In the genomic region with DNA sequence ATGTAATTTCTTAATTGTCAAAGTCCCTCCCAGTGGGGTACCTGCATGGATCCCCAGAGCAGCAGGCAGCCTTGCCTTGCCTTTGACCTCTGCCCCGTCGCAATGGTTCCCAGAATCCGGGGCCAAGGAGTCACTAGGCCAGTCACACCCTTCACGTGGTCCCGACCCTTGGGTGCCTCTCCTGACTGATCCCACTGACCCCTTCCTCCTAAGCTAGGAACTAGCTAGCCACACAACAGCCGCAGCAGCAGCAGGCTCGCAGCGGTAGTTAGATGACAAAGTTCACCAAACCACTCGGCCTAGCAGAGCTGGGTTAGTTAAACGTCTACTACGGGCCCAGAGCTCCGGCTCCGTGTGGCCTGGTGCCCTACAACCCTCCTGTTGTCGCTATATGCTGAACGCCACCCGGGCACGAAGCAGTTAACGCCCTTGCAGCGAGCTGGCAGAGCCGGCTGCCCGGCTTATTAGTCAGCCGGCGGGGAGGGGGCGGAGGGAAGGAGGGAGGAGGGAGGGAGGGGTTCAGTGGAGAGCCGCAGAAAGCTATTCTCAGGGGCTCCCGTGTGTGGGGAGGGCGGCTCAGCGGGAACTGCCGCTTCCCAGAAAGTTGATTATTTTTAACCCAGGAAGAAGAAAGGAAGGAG, we compare ENCODE assay signal across 8 mouse cellular contexts.
DNase-seq lines count a peak whose midpoint lies in the region; ATAC-seq lines count a peak whose summit lies in the region.

No protein-coding gene starts in this region.

- intact Hi-C loops in heart, postnatal 10 days (cut with DNase I) = loop anchor here (2.0 to 5.0 kb wide), 2 partner anchors 60 to 117 kb away; no protein-coding TSS in a partner anchor

- peaks cover 78% of the 10 kb centered on the region for H3K4me1 ChIP-seq in forebrain, embryonic 13.5 days
- peaks cover 26% of the 10 kb centered on the region for H3K4me1 ChIP-seq in liver, embryonic 16.5 days (ENCODE audit: control insufficient read depth, low read depth, low read length)
- H3K4me1 ChIP-seq in neural tube, embryonic 13.5 days (replicated peaks) = peaks cover 77% of the 10 kb centered on the region

- peak overlapping the region; percentile 100 for H3K27ac ChIP-seq in forebrain, embryonic 13.5 days
- H3K27ac ChIP-seq in liver, embryonic 16.5 days (ENCODE audit: low read length) = peak overlapping the region; percentile 70
- H3K27ac ChIP-seq in neural tube, embryonic 13.5 days (replicated peaks) = peak overlapping the region; percentile 100

- no peaks in the 10 kb centered on the region for H3K36me3 ChIP-seq in forebrain, embryonic 13.5 days (ENCODE audit: poor library complexity, severe bottlenecking)
- no peaks in the 10 kb centered on the region for H3K36me3 ChIP-seq in liver, embryonic 16.5 days (ENCODE audit: control insufficient read depth, insufficient read depth)
- H3K36me3 ChIP-seq in neural tube, embryonic 13.5 days = no peaks in the 10 kb centered on the region

- WGBS in forebrain, embryonic 13.5 days = under 1% methylated on average over 28 of the region's 29 CpGs
- WGBS in liver, embryonic 16.5 days (ENCODE audit: insufficient replicate concordance) = under 1% methylated on average over 29 of the region's 29 CpGs
- WGBS in neural tube, embryonic 13.5 days = under 1% methylated on average over 29 of the region's 29 CpGs

- peak overlapping the region; percentile 31 for H3K4me3 ChIP-seq in forebrain, embryonic 13.5 days
- H3K4me3 ChIP-seq in liver, embryonic 16.5 days (ENCODE audit: low read depth, low read length) = peak overlapping the region; percentile 9
- H3K4me3 ChIP-seq in neural tube, embryonic 13.5 days = peak overlapping the region; percentile 22

- peak overlapping the region; percentile 83 for H3K9ac ChIP-seq in forebrain, embryonic 13.5 days
- H3K9ac ChIP-seq in liver, embryonic 16.5 days (ENCODE audit: low read depth, low read length) = peak overlapping the region; percentile 12; the same call in 1 of the 2 replicates
- H3K9ac ChIP-seq in neural tube, embryonic 13.5 days = peak overlapping the region; percentile 74

- peak; percentile 52 for ATAC-seq in forebrain, embryonic 13.5 days
- peak; percentile 65 for ATAC-seq in liver, embryonic 16.5 days (ENCODE audit: low read depth)
- ATAC-seq in neural tube, embryonic 13.5 days (ENCODE audit: low read depth) = peak; percentile 61

- H3K27me3 ChIP-seq in forebrain, embryonic 13.5 days = no peaks in the 10 kb centered on the region
- peaks cover 29% of the 10 kb centered on the region for H3K27me3 ChIP-seq in liver, embryonic 16.5 days (ENCODE audit: control insufficient read depth, insufficient read depth, low read depth, low read length)
- no peaks in the 10 kb centered on the region for H3K27me3 ChIP-seq in neural tube, embryonic 13.5 days

- no peaks in the 10 kb centered on the region for H3K9me3 ChIP-seq in forebrain, embryonic 13.5 days (replicated peaks)
- no peaks in the 10 kb centered on the region for H3K9me3 ChIP-seq in liver, embryonic 16.5 days (replicated peaks; ENCODE audit: control insufficient read depth, low read length)
- no peaks in the 10 kb centered on the region for H3K9me3 ChIP-seq in neural tube, embryonic 13.5 days

- peak overlapping the region; percentile 72 for H3K4me2 ChIP-seq in forebrain, embryonic 13.5 days
- peak overlapping the region; percentile 51 for H3K4me2 ChIP-seq in liver, embryonic 16.5 days (ENCODE audit: low read depth, low read length)
- peak overlapping the region; percentile 62 for H3K4me2 ChIP-seq in neural tube, embryonic 13.5 days

- DNase-seq in ES-CJ7 (ENCODE audit: low read depth, low spot score) = peak; percentile 52
- DNase-seq in c-Kit-positive CD71-negative TER-119-negative erythroid progenitor cells, embryonic 14.5 days (ENCODE audit: low read depth) = peak; percentile 70
- DNase-seq in heart, postnatal 10 days = peak; percentile 89 to 91
- peak; percentile 94 to 95 for DNase-seq in kidney, postnatal 36 days
- DNase-seq in urinary bladder, adult 18-20 months (ENCODE audit: low spot score in 2 of 2) = peak; percentile 85

Comparison
In these comparisons a context has a peak if more than half of its experiments do, and no peak if none do; other contexts are left out.
1. Peak in every context shown above with its lines: DNase-seq, ATAC-seq, H3K4me3 ChIP-seq and H3K27ac ChIP-seq.
2. H3K9ac ChIP-seq: peak in every context shown above with its lines; median percentile 83 in forebrain, embryonic 13.5 days; 74 in neural tube, embryonic 13.5 days; 12 in liver, embryonic 16.5 days.